Mouse (Mus musculus): ENCODE results near the gene Gm3285. TPM values are rescaled to one million over a fixed set of nuclear protein-coding genes. Genes with fewer than 3 reads are reported as not detected.

Gene Gm3285
- total RNA-seq, 2 experiments from 2014 or later, result not detected

GRCm38 (mm10) chr10:77864067-77864761 lies 2.4 kb downstream of the Gm3285 start:
- no peak for TF ChIP-seq CTCF (IDR thresholded peaks at IDR 0.05)
- H3K4me3 ChIP-seq, result no peak overlapping the region
- no peak for DNase-seq (ENCODE audit: extremely low spot score in 1 of 2, low spot score in 2 of 2)
- H3K27ac ChIP-seq, result no peak overlapping the region
- intact Hi-C loops (cut with DNase I), result loop anchor here (5.0 kb wide), 1 partner anchor 67 kb away; the partner anchor contains the start of genes Gm19668 and Gm9639

- no peak overlapping the region for H3K4me3 ChIP-seq
- intact Hi-C loops (cut with DNase I), result loop anchor here (5.0 kb wide), 1 partner anchor 67 kb away; the partner anchor contains the start of genes Gm19668 and Gm9639
- no peak for DNase-seq (ENCODE audit: extremely low spot score in 1 of 2, low spot score in 2 of 2)
- no peak for TF ChIP-seq CTCF (IDR thresholded peaks at IDR 0.05)
- no peak overlapping the region for H3K27ac ChIP-seq
Measured at GRCm38 (mm10) chr10:77864762-77865143, 3.0 kb downstream of the Gm3285 start.

- intact Hi-C loops (cut with DNase I), result no loop called here
- no peak overlapping the region for H3K4me3 ChIP-seq
- H3K27ac ChIP-seq, result no peak overlapping the region
- TF ChIP-seq CTCF (IDR thresholded peaks at IDR 0.05), result no peak
- DNase-seq (ENCODE audit: extremely low spot score in 1 of 2, low spot score in 2 of 2), result no peak
Measured at GRCm38 (mm10) chr10:77867546-77867945, 5.8 kb downstream of the Gm3285 start.

- DNase-seq (ENCODE audit: extremely low spot score in 1 of 2, low spot score in 2 of 2), result no peak
- Histone ChIP-seq H3K4me3 (no peak overlapping the region), H3K27ac (no peak overlapping the region)
- no peak for TF ChIP-seq CTCF (IDR thresholded peaks at IDR 0.05)
- intact Hi-C loops (cut with DNase I), result no loop called here
Measured at GRCm38 (mm10) chr10:77869651-77870050, 7.9 kb downstream of the Gm3285 start.

- H3K4me3 ChIP-seq, result no peak overlapping the region
- no peak overlapping the region for H3K27ac ChIP-seq
- TF ChIP-seq CTCF (IDR thresholded peaks at IDR 0.05), result peak; percentile 67
- intact Hi-C loops (cut with DNase I), result loop anchor here (2.0 to 5.0 kb wide), 3 partner anchors 157 to 362 kb away; partner anchors contain the start of genes Fam207a and Krtap12-1
- peak; percentile 36 to 63 for DNase-seq (ENCODE audit: extremely low spot score in 1 of 2, low spot score in 2 of 2)
Measured at GRCm38 (mm10) chr10:77878985-77879384, 17.2 kb downstream of the Gm3285 start.

- no peak for TF ChIP-seq CTCF (IDR thresholded peaks at IDR 0.05)
- H3K4me3 ChIP-seq, result no peak overlapping the region
- no peak for DNase-seq (ENCODE audit: extremely low spot score in 1 of 2, low spot score in 2 of 2)
- intact Hi-C loops (cut with DNase I), result no loop called here
- no peak overlapping the region for H3K27ac ChIP-seq
Measured at GRCm38 (mm10) chr10:77880305-77880704, 18.5 kb downstream of the Gm3285 start.

GRCm38 (mm10) chr10:77882553-77882952 lies 20.8 kb downstream of the Gm3285 start:
- Histone ChIP-seq H3K4me3 (no peak overlapping the region), H3K27ac (no peak overlapping the region)
- intact Hi-C loops (cut with DNase I), result no loop called here
- peak; percentile 24 for TF ChIP-seq CTCF (IDR thresholded peaks at IDR 0.05)
- DNase-seq (ENCODE audit: extremely low spot score in 1 of 2, low spot score in 2 of 2), result no peak

GRCm38 (mm10) chr10:77886007-77886747 lies 24.4 kb downstream of the Gm3285 start:
- intact Hi-C loops (cut with DNase I), result no loop called here
- H3K27ac ChIP-seq, result no peak overlapping the region
- H3K4me3 ChIP-seq, result no peak overlapping the region
- no peak for DNase-seq (ENCODE audit: extremely low spot score in 1 of 2, low spot score in 2 of 2)
- peak; percentile 8 for TF ChIP-seq CTCF (IDR thresholded peaks at IDR 0.05)

- intact Hi-C loops (cut with DNase I), result no loop called here
- H3K27ac ChIP-seq, result no peak overlapping the region
- no peak for TF ChIP-seq CTCF (IDR thresholded peaks at IDR 0.05)
- H3K4me3 ChIP-seq, result no peak overlapping the region
- no peak for DNase-seq (ENCODE audit: extremely low spot score in 1 of 2, low spot score in 2 of 2)
Measured at GRCm38 (mm10) chr10:77890987-77891565, 29.3 kb downstream of the Gm3285 start.

GRCm38 (mm10) chr10:77895562-77895961 lies 33.8 kb downstream of the Gm3285 start:
- intact Hi-C loops (cut with DNase I), result no loop called here
- no peak for DNase-seq (ENCODE audit: extremely low spot score in 1 of 2, low spot score in 2 of 2)
- H3K27ac ChIP-seq, result no peak overlapping the region

GRCm38 (mm10) chr10:77900126-77900525 lies 38.4 kb downstream of the Gm3285 start:
- intact Hi-C loops (cut with DNase I), result no loop called here

More at GRCm38 (mm10) chr10:77895562-77895961, 33.8 kb downstream of the Gm3285 start:
- no peak overlapping the region for H3K4me3 ChIP-seq
- no peak for TF ChIP-seq CTCF (IDR thresholded peaks at IDR 0.05)

More at GRCm38 (mm10) chr10:77900126-77900525, 38.4 kb downstream of the Gm3285 start:
- Histone ChIP-seq H3K4me3 (no peak overlapping the region), H3K27ac (no peak overlapping the region)
- TF ChIP-seq CTCF (IDR thresholded peaks at IDR 0.05), result no peak
- DNase-seq (ENCODE audit: extremely low spot score in 1 of 2, low spot score in 2 of 2), result no peak

All from left cerebral cortex, adult 2 months (tissue).